Mouse (Mus musculus): ENCODE data around the gene Glrx5.

The Glrx5 gene

GRCm38 (mm10) chr12:105032147-105032831, at the start of gene Glrx5:
Gene Glrx5, plus strand, starts transcription at chr12:105032688.
- DNase-seq (ENCODE audit: low spot score) = peak; percentile 100

- no peak for DNase-seq (ENCODE audit: low spot score)
Observed at GRCm38 (mm10) chr12:104983476-104983875, 49.0 kb upstream of the Glrx5 start.

- DNase-seq (ENCODE audit: low spot score) = no peak
Observed at GRCm38 (mm10) chr12:104985088-104985487, 47.4 kb upstream of the Glrx5 start.

- no peak for DNase-seq (ENCODE audit: low spot score)
Observed at GRCm38 (mm10) chr12:104986001-104986400, 46.5 kb upstream of the Glrx5 start.

GRCm38 (mm10) chr12:104986781-104987180, 45.7 kb upstream of the Glrx5 start:
- DNase-seq (ENCODE audit: low spot score) = no peak

- no peak for DNase-seq (ENCODE audit: low spot score)
Observed at GRCm38 (mm10) chr12:104987936-104988335, 44.6 kb upstream of the Glrx5 start.

- DNase-seq (ENCODE audit: low spot score) = peak; percentile 52
Observed at GRCm38 (mm10) chr12:104990741-104991454, 41.6 kb upstream of the Glrx5 start.

- no peak for DNase-seq (ENCODE audit: low spot score)
Observed at GRCm38 (mm10) chr12:104992123-104992741, 40.3 kb upstream of the Glrx5 start.

- DNase-seq (ENCODE audit: low spot score) = no peak
Observed at GRCm38 (mm10) chr12:104992838-104993237, 39.6 kb upstream of the Glrx5 start.

- DNase-seq (ENCODE audit: low spot score) = no peak
Observed at GRCm38 (mm10) chr12:104995259-104995876, 37.1 kb upstream of the Glrx5 start.

- DNase-seq (ENCODE audit: low spot score) = no peak
Observed at GRCm38 (mm10) chr12:104996012-104996728, 36.3 kb upstream of the Glrx5 start.

GRCm38 (mm10) chr12:104997159-104997558, 35.3 kb upstream of the Glrx5 start:
- DNase-seq (ENCODE audit: low spot score) = no peak

- no peak for DNase-seq (ENCODE audit: low spot score)
Observed at GRCm38 (mm10) chr12:104997641-104998293, 34.7 kb upstream of the Glrx5 start.

GRCm38 (mm10) chr12:104998541-104998940, 33.9 kb upstream of the Glrx5 start:
- no peak for DNase-seq (ENCODE audit: low spot score)

GRCm38 (mm10) chr12:104999171-104999570, 33.3 kb upstream of the Glrx5 start:
- peak; percentile 23 for DNase-seq (ENCODE audit: low spot score)

- DNase-seq (ENCODE audit: low spot score) = peak; percentile 45
Observed at GRCm38 (mm10) chr12:105000487-105001283, 31.8 kb upstream of the Glrx5 start.

GRCm38 (mm10) chr12:105001317-105001716, 31.2 kb upstream of the Glrx5 start:
- DNase-seq (ENCODE audit: low spot score) = no peak

- DNase-seq (ENCODE audit: low spot score) = no peak
Observed at GRCm38 (mm10) chr12:105002340-105003132, 30.0 kb upstream of the Glrx5 start.

GRCm38 (mm10) chr12:105003158-105003557, 29.3 kb upstream of the Glrx5 start:
- DNase-seq (ENCODE audit: low spot score) = no peak

- DNase-seq (ENCODE audit: low spot score) = no peak
Observed at GRCm38 (mm10) chr12:105003715-105004114, 28.8 kb upstream of the Glrx5 start.
